8 mouse cellular contexts compared by ENCODE assay signal in the genomic region with DNA sequence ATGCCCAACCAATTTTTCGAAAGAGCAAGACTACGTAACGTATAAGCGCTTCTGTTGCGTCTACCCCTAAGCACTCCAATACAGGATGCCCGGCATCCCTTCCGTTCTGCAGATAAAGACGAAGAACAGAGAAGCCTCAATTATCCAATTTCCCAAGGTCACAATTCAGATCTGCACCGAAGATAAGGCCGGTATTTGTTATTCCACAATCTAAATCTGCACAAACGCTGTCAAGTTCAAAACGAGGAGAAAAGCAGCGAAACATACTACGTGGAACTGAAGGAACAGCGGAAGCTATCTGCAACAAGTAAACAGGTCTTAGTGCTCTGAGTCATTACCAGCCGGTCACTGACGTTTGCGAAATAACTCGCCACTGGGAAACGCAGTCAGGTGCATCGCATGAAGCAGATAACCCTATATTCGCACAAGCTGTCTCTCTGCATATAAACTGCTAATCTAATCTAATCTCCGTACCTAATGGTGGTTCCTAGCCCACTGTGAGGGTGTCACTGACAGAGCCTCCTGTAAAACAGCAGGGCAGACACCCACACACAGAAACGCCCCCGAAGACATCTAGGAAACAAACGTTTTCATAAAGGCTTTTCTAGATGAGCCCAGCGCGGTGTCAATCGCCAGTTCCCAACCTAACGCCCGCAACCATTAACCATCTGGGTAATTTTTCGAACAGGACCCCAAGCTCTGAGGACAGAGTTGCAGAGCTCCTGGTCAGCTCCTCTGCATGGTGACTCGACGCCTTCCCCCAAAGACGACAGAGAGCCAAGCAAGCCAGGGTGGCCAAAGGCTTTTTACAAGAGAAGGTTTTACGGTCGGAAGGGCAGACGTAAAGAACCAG. TPM values are rescaled to one million over a fixed set of nuclear protein-coding genes. Genes with fewer than 3 reads are reported as not detected.
DNase-seq lines count a peak whose midpoint lies in the region; ATAC-seq and TF ChIP-seq lines count a peak whose summit lies in the region.

No protein-coding gene starts in this region.

- peak; percentile 38 for DNase-seq in urinary bladder, postnatal 14 days (ENCODE audit: low spot score)
- DNase-seq in urinary bladder, postnatal 10 days (ENCODE audit: low spot score): no peak
- DNase-seq in liver, embryonic 14.5 days (ENCODE audit: low read depth in 3 of 3, low spot score in 3 of 3): peak; percentile 49
- DNase-seq in neural tube, embryonic 11.5 days (ENCODE audit: low spot score): no peak
- DNase-seq in layer of hippocampus, postnatal 14 days (ENCODE audit: low spot score in 2 of 2): no peak
- no peak for DNase-seq in thymus, postnatal 14 days

- peak; percentile 20; the same call in 1 of the 2 replicates for ATAC-seq in hindbrain, embryonic 12.5 days (ENCODE audit: low FRiP score)
- peak; percentile 18 for ATAC-seq in liver, embryonic 14.5 days (ENCODE audit: insufficient read depth)
- peak; percentile 15; the same call in 1 of the 2 replicates for ATAC-seq in neural tube, embryonic 11.5 days (ENCODE audit: insufficient read depth, low FRiP score, low TSS enrichment)

- H3K9me3 ChIP-seq in hindbrain, embryonic 12.5 days (replicated peaks): no peaks in the 10 kb centered on the region
- H3K9me3 ChIP-seq in liver, embryonic 14.5 days (ENCODE audit: control insufficient read depth, low read length): no peaks in the 10 kb centered on the region
- no peaks in the 10 kb centered on the region for H3K9me3 ChIP-seq in neural tube, embryonic 11.5 days (ENCODE audit: control insufficient read depth, low read length)

- H3K4me1 ChIP-seq in cortical plate, adult 2 months (ENCODE audit: control insufficient read depth, insufficient read depth, low read length): peaks cover 4% of the 10 kb centered on the region; the same call in 1 of the 2 replicates
- peaks cover 13% of the 10 kb centered on the region for H3K4me1 ChIP-seq in hindbrain, embryonic 12.5 days
- H3K4me1 ChIP-seq in liver, embryonic 14.5 days (replicated peaks; ENCODE audit: control insufficient read depth in 2 of 2, insufficient read depth in 2 of 2, low read length in 1 of 2): peaks cover 21 to 40% of the 10 kb centered on the region in 2 experiments
- peaks cover 3% of the 10 kb centered on the region; the same call in 1 of the 2 replicates for H3K4me1 ChIP-seq in neural tube, embryonic 11.5 days (ENCODE audit: control insufficient read depth, insufficient read depth, low read length)

- H3K36me3 ChIP-seq in hindbrain, embryonic 12.5 days: no peaks in the 10 kb centered on the region
- no peaks in the 10 kb centered on the region for H3K36me3 ChIP-seq in liver, embryonic 14.5 days (replicated peaks; ENCODE audit: control insufficient read depth, insufficient read depth, low read depth)
- H3K36me3 ChIP-seq in neural tube, embryonic 11.5 days (ENCODE audit: control insufficient read depth, insufficient read depth, low read length): no peaks in the 10 kb centered on the region

- no peak for TF ChIP-seq EP300 in liver, embryonic 14.5 days (IDR thresholded peaks at IDR 0.05; ENCODE audit: low read depth)

- peak overlapping the region; percentile 50 for H3K4me3 ChIP-seq in cortical plate, adult 2 months (ENCODE audit: insufficient read depth, low read length)
- peak overlapping the region; percentile 94 for H3K4me3 ChIP-seq in hindbrain, embryonic 12.5 days
- H3K4me3 ChIP-seq in liver, embryonic 14.5 days (ENCODE audit: insufficient read depth in 1 of 2, low read depth in 2 of 2, low read length in 2 of 2): peak overlapping the region; percentile 69 to 81
- peak overlapping the region; percentile 83 for H3K4me3 ChIP-seq in neural tube, embryonic 11.5 days (ENCODE audit: low read depth, low read length)

- H3K9ac ChIP-seq in hindbrain, embryonic 12.5 days: peak overlapping the region; percentile 85
- peak overlapping the region; percentile 71 for H3K9ac ChIP-seq in liver, embryonic 14.5 days (replicated peaks)
- peak overlapping the region; percentile 78 for H3K9ac ChIP-seq in neural tube, embryonic 11.5 days (ENCODE audit: low read length)

- TF ChIP-seq CTCF in cortical plate, adult 2 months (IDR thresholded peaks at IDR 0.05; ENCODE audit: extremely low read depth, insufficient read depth, low read length): no peak
- TF ChIP-seq CTCF in liver, embryonic 14.5 days (IDR thresholded peaks at IDR 0.05; ENCODE audit: low read depth): no peak

- TF ChIP-seq POLR2A in cortical plate, adult 2 months (IDR thresholded peaks at IDR 0.05; ENCODE audit: extremely low read depth, insufficient read depth, low read length): no peak

- no peaks in the 10 kb centered on the region for H3K27me3 ChIP-seq in hindbrain, embryonic 12.5 days
- H3K27me3 ChIP-seq in liver, embryonic 14.5 days (ENCODE audit: control insufficient read depth, insufficient read depth, low read length): no peaks in the 10 kb centered on the region
- no peaks in the 10 kb centered on the region for H3K27me3 ChIP-seq in neural tube, embryonic 11.5 days (ENCODE audit: control insufficient read depth, insufficient read depth, low read length)

- WGBS in hindbrain, embryonic 12.5 days: 31% methylated on average over 38 of the region's 38 CpGs
- WGBS in liver, embryonic 14.5 days (ENCODE audit: insufficient replicate concordance): 10% methylated on average over 34 of the region's 38 CpGs
- 40% methylated on average over 32 of the region's 38 CpGs for WGBS in neural tube, embryonic 11.5 days

- H3K4me2 ChIP-seq in hindbrain, embryonic 12.5 days (replicated peaks): peak overlapping the region; percentile 70
- peak overlapping the region; percentile 93 for H3K4me2 ChIP-seq in liver, embryonic 14.5 days (ENCODE audit: low read depth)
- peak overlapping the region; percentile 62 for H3K4me2 ChIP-seq in neural tube, embryonic 11.5 days (ENCODE audit: low read depth)

- H3K27ac ChIP-seq in cortical plate, adult 2 months (ENCODE audit: insufficient read depth, low read length): peak overlapping the region; percentile 14; the same call in 1 of the 2 replicates
- H3K27ac ChIP-seq in hindbrain, embryonic 12.5 days: no peak overlapping the region
- H3K27ac ChIP-seq in liver, embryonic 14.5 days: peak overlapping the region; percentile 49
- no peak overlapping the region for H3K27ac ChIP-seq in neural tube, embryonic 11.5 days (ENCODE audit: low read depth, low read length)

RNA-seq across cellular contexts. Expression of a gene that starts 0.8 kb away (rescaled TPM):
- polyA plus RNA-seq in cortical plate, adult 2 months (2012; rRNA removed): 30.8 and 31.3 TPM in 2 replicates
- polyA plus RNA-seq in hindbrain, embryonic 12.5 days (2016; fragmentation: Nextera tagmentation; extraction: Ambion mirVana): 41.7 and 46.3 TPM in 2 replicates
- polyA plus RNA-seq in liver, embryonic 14.5 days (2012; rRNA removed): 7.8 and 12.2 TPM in 2 replicates
- 45.5 and 47.5 TPM in 2 replicates for polyA plus RNA-seq in liver, embryonic 14.5 days (2014; fragmentation: Nextera tagmentation; extraction: Ambion mirVana)
- 56.0 and 60.6 TPM in 2 replicates for polyA plus RNA-seq in neural tube, embryonic 11.5 days (2014; fragmentation: Nextera tagmentation; extraction: Ambion mirVana)
- total RNA-seq in layer of hippocampus, postnatal 14 days (2021): 10 to 100 TPM; 46.8 to 58.0 TPM

Comparison
In these comparisons a context has a peak if more than half of its experiments do, and no peak if none do; other contexts are left out.
1. DNase-seq: peak in urinary bladder, postnatal 14 days (single experiment) and liver, embryonic 14.5 days (3 of 3); none in urinary bladder, postnatal 10 days (single experiment), neural tube, embryonic 11.5 days (single experiment), layer of hippocampus, postnatal 14 days (0 of 2) and thymus, postnatal 14 days (single experiment).
2. H3K27ac ChIP-seq: peak in cortical plate, adult 2 months (single experiment) and liver, embryonic 14.5 days (single experiment); none in hindbrain, embryonic 12.5 days (single experiment) and neural tube, embryonic 11.5 days (single experiment).
3. Peak in every context shown above with its lines, with median percentiles within 50 percentile points of each other: H3K4me3 ChIP-seq, ATAC-seq, H3K4me2 ChIP-seq and H3K9ac ChIP-seq.